Mouse (Mus musculus) cerebellum, adult 9-11 months (tissue): ENCODE measurements around the gene Topaz1.
"Not testable (repeated sequence)": the region's sequence is repeated elsewhere in the genome, so short reads cannot be mapped to it uniquely, and the experiment has no call there.

Source experiments
- DNase-seq: peaks from one replicate; pipeline ENCODE4 v3.0.0; 2022

Gene Topaz1

DNA sequence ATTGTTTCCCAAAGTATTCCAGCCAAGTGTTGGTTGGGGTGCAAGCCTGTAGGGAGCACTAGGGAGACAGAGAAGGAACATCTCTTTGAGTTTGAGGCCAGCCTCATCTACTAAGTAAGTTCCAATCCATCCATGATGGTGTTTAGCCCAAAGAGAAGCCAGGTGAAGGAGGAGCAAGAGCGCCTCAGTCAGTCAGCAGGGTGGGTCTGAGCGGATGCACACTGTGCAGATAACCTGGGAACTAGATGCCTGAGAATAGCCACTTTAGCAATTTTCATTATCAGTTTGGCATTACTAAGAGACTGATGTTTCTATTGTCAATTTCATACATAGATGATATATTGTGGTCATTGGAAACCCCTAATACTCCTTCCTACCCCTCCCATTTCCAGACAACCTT, 67.6 kb downstream of the Topaz1 start:
- DNase-seq = no peak

DNA sequence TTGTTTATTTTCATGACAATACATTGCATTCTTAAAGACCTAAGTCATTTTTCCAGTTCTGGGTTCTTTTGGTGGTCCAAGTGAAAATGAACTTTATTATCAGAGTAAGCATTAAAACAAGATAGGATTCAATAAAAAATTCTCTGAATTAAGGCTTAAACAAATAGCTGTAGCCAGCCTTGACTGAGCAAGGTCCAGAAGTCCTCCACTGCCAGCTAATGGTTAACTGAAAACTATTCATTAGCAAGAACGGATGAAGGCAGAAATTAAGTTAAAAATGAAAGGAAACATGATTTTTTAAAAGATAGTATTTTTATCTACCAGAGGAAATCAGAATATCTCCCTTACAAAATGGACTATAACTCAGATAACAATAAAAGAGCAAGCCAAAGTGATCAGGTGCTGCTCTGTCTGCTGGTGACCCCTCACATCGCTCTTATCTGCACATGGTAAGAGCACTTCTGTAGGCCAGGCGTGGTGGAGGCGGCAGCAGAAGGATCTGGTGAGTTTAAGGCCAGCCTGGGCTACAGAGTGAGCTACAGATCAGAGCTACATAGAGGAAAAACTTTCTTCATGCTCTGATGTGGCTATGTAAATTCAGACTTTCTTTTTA, 68.2 kb downstream of the Topaz1 start:
- DNase-seq = no peak

DNA sequence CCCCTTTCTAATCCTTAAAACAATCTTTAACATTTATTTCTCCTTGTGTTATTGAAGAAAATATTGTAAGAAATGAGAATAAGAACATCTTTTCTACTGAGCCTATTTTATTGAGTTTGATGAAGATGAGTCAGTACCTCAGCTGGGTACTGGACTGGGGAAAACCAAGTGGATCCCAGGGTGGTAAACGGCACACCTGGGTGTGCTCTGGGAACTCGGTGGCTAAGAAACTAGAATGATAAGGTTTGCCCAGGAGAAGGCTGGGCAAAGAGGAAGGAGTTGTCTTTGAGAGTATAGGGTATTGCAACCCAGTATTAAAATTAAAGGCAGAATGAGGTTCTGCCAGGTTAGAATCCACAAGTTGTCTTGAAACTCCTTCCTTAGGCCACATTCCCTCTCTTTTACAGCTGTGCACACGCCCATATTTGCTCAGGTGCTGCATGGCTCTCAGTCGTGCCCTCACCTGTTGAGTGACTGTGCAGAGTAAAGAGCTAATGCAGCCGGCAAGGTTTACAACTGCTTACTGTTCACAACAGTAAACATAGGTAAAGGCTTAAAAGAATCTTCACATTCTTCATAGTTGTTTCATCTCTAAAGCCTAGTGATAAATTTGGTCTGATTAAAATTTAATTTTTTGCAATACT, 76.3 kb downstream of the Topaz1 start:
- DNase-seq = no peak

DNA sequence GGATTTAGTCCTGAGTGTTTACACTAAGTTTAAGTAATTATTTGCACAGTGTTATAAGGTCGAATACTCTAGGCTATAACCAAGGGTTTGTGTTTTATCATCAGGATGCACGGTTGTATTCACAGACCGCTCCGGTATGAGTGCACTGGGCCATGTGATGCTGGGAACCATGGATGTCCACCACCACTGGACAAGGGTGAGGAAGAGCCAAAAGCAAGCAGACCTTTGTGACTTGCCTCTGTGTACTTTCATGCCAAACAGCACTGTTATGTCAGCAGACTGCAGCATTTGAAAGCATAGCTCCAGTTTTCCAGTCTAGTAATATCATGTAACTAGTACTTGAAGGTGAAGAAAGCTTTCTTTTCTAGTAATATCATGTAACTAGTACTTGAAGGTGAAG, 79.6 kb downstream of the Topaz1 start:
- no peak for DNase-seq

DNA sequence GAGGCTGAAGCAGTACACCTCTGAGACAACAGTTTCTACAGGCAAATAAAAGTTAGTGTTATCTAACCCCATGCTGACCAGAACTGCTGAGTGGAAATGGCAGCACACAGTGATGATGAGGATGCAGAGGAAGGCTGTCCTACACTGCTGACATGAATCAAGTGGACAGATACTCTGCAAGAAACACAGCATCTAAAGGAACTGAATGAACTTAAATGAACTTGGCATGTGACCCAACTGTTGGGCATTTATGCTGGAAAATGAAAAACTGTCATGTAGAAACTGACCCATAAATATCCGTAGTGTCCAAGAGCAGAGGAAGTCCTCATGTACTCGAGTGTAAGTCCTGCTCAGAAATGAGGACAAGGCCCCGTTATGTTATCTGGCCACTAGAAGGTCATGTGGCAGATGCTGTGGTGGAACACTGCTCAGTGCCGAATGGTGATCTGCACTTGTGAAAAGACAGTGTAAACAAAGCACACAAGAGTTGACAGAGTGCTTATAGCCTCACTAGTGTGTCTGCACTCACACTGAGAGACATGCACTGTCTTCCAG, 82.8 kb downstream of the Topaz1 start:
- DNase-seq = no peak

DNA sequence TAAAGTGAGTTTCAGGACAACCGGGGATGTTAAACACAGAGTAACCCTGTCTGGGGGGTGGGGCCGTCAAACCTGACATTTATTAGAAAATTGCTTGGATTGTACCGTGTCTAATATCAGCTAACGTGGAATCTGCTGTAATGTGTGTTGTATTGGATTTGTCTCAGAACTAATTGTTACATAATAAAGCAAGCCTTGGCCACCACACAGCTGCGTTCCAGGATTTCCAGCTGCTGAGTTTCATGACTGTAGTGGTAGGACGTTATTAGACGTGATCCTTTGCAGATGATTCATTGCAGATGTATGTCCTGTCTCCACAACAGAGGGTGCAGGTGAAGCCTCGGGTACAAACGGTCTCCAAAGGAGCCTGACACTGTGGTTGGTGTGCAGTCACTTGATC, 89.0 kb downstream of the Topaz1 start:
- DNase-seq = no peak

DNA sequence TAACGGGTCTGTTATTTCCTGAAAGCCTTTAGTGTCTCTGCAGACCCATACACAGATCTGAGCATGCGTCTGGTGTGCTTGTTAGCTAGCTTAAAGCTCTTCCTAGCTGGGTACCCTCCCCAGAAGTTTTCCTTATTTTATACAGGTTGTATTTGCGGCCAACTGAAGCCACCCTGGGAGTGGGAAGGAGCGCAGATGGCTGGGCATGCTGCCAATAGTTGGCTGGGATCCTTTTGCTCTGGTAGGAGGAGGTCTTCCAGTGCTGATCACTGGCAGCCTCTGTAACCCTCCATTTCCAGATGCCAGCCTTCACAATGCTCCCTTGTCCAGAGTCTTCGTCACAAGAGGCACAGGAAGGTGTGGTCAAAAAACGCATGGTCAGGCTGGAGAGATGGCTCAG, 89.6 kb downstream of the Topaz1 start:
- peak; percentile 57 for DNase-seq

DNA sequence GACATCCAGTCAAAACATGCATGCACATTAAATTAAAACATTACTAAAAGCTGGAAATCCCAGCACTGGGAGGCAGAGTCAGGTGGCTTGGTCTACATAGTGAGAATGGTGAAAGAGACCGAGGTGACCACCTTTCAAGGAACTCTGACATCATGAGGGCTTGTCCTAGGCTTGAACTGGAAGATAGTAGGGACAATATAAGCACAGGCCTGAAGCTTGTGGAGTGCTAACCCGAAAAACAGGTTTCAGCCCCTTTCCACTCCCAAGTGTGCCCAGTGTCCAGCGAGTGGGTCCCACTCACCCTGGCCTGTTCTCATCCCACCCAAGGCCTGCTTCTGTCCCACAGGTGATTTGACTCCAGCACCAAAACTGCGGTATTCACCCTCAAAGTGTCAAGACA, 90.1 kb downstream of the Topaz1 start:
- no peak for DNase-seq

DNA sequence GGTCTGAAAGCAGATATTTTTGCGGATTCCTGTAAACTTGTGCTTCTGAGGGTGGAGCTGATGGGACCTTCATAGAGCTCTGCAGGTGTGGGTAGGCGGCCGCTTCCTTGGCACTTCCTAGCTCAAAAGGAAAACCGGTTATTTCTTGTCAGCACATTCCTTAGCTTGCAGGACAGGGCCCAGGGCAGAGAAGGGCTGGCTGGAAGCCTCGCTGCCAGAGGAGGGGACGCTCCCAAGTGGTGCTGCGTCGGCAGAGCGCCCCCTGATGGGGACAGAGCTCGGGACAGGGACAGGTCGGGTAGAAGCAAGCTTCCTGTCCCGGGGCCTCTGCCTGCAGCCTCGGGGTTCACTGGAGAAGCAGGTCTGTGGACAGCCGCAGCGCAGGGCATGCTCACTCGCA, 90.5 kb downstream of the Topaz1 start:
- DNase-seq = peak; percentile 10

DNA sequence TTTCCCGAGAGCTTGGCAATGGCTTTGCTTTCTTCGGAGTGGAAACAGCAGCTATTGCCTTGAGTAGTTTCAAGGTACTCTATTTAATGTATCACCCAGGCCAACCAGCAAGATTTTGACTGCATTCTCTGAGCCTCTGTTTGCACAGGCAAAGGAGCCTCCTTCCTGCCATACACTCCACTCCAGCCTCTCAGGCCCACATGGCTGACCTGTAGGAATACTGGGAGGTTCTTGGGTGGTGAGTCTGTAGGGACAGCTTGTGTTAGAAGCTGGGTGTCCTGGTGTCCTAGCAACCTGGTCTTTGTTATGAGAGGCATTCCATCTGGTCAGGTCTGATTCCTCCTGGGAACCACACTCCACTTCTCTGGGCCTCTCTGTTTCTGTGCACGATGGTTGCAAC, 96.6 kb downstream of the Topaz1 start, which contains the start of gene Gm35549:
Gene Gm35549 (minus strand): TSS at position 276 of the 400 bp plus-strand sequence.
- no peak for DNase-seq

DNA sequence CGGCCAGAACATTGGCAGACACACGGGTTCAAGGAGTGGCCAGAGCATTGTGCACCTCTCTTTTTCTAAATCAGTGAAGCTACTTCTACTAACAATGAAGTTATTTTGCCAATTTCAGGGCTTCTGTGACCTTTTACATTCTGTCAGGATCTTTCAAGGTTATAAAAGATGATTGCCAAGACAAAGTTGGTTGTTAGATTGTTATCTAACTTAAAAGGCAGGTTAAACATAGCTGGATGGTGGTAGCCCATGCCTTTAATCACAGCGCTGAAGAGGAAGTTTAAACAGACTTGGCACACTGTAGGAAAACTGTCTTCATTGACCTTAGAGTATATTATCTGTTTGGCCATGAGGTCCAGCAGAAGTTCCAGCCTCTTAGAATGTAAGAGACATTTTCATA, 98.5 kb downstream of the Topaz1 start:
- no peak for DNase-seq

DNA sequence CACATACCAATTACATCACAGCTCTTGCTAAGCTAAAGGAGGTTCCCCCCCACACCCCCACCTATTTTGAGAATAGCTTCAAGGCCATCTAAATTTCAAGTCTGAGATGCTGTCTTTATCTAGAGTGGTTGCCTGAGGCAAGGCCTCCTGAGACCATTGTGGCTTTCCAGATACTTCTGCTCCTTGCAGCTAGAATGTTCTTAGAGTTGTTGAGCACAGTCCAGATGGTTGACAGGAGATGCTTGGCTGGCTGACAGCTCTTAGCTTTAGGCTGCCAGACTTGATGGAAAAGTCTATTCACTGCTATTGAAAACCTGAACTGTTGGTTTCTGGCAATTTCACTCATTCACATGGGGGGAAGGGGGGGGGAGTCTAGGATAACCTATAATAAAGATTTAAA, 99.0 kb downstream of the Topaz1 start:
- DNase-seq = peak; percentile 28

DNA sequence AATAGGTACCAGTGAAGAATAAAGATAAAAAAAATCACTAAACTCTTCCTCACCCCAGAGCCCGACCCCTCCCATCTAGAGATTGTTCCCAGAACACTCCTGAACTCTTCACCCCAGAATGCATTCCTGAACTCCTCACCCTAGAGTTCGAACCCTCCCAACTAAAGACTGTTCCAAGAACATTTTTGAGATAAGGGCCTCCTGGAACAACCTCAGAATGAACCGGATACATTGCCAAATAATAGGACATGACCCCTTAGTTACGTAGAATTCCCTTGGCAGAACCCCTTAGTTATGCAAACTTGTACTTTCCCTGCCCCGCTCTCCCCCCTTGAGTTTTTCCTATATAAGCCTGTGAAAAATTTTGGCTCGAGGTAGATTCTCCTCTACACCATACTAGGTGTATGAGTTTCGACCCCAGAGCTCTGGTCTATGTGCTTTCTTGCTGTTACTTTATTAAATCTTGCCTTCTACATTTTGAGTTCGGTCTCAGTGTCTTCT, 100.7 kb downstream of the Topaz1 start:
- not testable (repeated sequence) for DNase-seq
